Mouse (Mus musculus) heart, embryonic 11.5 days (tissue): ENCODE measurements around the gene Eef1akmt1. TPM values are rescaled to one million over a fixed set of nuclear protein-coding genes. Genes with fewer than 3 reads are reported as not detected.

Source experiments
- ATAC-seq: fragments of 200-750 bp; cut with Nextera tagmentation; replicated peaks from 2 replicates; pipeline ENCODE4 v1.8.0; 2017; ENCODE audit warnings: moderate library complexity; ENCODE audit not compliant: insufficient number of reproducible peaks, low FRiP score, low TSS enrichment
- H3K27ac ChIP-seq: fragments of 300-500 bp; sonication (generic); 2 replicates; pipeline ENCODE4 v1.5.1; 2014; ENCODE audit warnings: mild to moderate bottlenecking, low read depth, low read length
- H3K27me3 ChIP-seq: fragments of 300-500 bp; sonication (generic); 2 replicates; pipeline ENCODE4 v1.6.1; 2014; ENCODE audit warnings: mild to moderate bottlenecking, low read length, mixed read lengths; ENCODE audit not compliant: control insufficient read depth, insufficient read depth
- H3K36me3 ChIP-seq: fragments of 300-500 bp; sonication (generic); 2 replicates; pipeline ENCODE4 v1.6.1; 2014; ENCODE audit warnings: mild to moderate bottlenecking, low read length, moderate library complexity, mixed read lengths; ENCODE audit not compliant: control insufficient read depth, insufficient read depth
- H3K4me1 ChIP-seq: fragments of 300-500 bp; sonication (generic); 2 replicates; pipeline ENCODE4 v1.6.1; 2014; ENCODE audit warnings: low read length; ENCODE audit not compliant: control insufficient read depth, insufficient read depth
- H3K4me2 ChIP-seq: fragments of 300-500 bp; sonication (generic); 2 replicates; pipeline ENCODE4 v1.6.1; 2014; ENCODE audit warnings: mild to moderate bottlenecking, moderate library complexity
- H3K4me3 ChIP-seq: fragments of 300-500 bp; sonication (generic); 2 replicates; pipeline ENCODE4 v1.5.1; 2014; ENCODE audit warnings: low read depth, low read length
- H3K9ac ChIP-seq: fragments of 300-500 bp; sonication (generic); 2 replicates; pipeline ENCODE4 v1.6.1; 2014; ENCODE audit warnings: mild to moderate bottlenecking, low read depth, low read length, moderate library complexity
- H3K9me3 ChIP-seq: fragments of 300-500 bp; sonication (generic); replicated peaks from 2 replicates; pipeline ENCODE4 v1.6.1; 2016; ENCODE audit warnings: low read length; ENCODE audit not compliant: control insufficient read depth
- WGBS: fragments of 180-500 bp; shearing (Covaris S2); extraction: QIAGEN DNeasy Blood & Tissue Kit; methylation state at CpG from one replicate; pipeline ENCODE4 v1.1.7; 2014; ENCODE audit not compliant: insufficient replicate concordance; 5-methylcytosine and 5-hydroxymethylcytosine counted together
- polyA plus RNA-seq: library from polyadenylated mRNA; unstranded; fragments of >200 nt; fragmentation: Nextera tagmentation; extraction: Ambion mirVana; gene quantifications from 2 replicates; pipeline ENCODE4 v1.2.1, GENCODE M21; 2014

Eef1akmt1 gene
- 61.2 and 71.6 TPM in 2 replicates for polyA plus RNA-seq

DNA sequence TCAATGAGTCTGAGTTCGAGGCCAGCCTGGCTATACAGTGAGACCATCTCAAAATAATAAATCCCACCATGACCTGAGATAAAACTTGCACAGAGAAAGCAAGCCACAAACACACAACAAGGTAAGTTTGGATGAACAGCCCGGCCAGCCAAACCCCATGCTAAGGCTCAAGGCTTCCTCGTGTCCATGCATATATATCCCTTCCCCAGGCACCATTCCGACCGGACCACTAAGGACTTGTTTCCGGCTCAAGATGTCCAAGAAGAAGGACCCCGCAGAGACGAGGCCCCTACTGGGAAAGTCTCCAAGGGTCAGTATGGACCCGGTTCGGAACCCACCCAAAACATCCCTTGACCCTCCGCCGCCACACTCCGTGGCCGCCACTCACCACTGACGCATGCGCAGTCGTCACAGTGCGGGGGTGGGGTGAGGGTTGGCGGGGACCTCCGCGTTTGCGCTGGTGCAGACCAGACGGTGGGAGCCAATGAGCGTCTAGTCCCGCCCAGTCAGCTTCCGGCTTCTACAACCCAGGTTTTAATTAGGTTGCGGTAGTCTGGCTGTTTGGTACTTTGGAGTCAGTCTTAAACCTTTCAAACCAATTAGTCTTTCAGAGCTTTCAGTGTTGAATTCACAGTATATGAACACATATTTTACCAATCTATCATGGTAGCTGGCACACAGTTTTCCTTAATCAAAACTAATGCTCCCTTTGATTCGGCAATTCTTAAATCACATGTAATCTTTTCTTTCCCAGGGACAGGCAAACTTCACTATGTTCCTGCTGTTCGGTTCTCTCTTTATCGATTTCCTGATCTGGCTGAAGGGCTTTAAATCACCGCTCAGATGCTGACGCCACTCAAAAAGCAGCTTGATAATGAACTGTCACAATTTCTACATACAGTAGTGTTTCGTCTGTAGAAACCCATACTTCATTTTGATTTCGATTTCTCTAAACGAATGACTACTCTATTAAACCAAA is at the start of gene Eef1akmt1:
Gene Eef1akmt1 (minus strand): TSS at position 458 of the 979 bp plus-strand sequence.
- Histone ChIP-seq H3K4me3 (peak within 1 kb of the TSS; percentile 62), H3K9me3 (peaks cover 5% of the 10 kb centered on the region), H3K4me1 (peaks cover 5% of the 10 kb centered on the region; the same call in 1 of the 2 replicates), H3K27ac (peak within 1 kb of the TSS; percentile 3; the same call in 1 of the 2 replicates), H3K36me3 (peaks cover 5% of the 10 kb centered on the region), H3K27me3 (no peaks in the 10 kb centered on the region), H3K4me2 (peak within 1 kb of the TSS; percentile 77), H3K9ac (peak within 1 kb of the TSS; percentile 77)
- WGBS = 9% methylated on average over 35 of the region's 35 CpGs
- peak; percentile 97 for ATAC-seq

DNA sequence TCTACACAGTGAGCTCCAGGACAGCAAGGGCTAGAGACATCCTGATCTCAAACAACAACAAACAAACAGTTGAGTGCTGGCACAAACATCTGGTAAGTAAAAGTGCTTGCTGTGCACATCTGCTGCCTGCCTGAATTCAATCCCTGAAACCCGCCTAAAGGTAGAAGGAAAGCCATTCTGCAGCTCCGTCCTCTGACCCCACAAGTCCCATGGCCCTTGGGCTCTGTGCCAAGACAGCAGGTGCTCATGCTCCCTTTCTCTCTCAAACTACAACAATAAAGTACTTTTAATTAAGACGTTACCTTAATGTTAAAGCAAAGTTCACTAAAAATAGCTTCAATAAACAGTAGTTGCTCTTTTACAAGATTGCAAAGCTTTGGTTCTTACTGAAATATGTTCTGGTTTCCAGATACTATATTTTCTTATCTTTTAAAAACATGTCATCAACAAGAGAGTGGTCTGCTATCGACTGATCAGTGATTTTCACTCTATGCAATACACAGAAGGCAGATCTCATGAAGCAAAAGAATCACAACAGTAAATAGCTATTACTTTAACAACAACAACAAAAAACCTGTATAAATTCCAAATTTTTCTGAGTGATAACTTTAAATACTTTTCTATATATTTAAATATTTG is 49.3 kb upstream of the Eef1akmt1 start:
- no peaks in the 10 kb centered on the region for H3K27me3 ChIP-seq
- H3K27ac ChIP-seq = no peak overlapping the region
- no peaks in the 10 kb centered on the region for H3K36me3 ChIP-seq
- no peak overlapping the region for H3K9ac ChIP-seq
- H3K4me3 ChIP-seq = no peak overlapping the region
- no peak overlapping the region for H3K4me2 ChIP-seq
- WGBS = 73% methylated on average over 4 of the region's 4 CpGs
- no peaks in the 10 kb centered on the region for H3K9me3 ChIP-seq
- no peaks in the 10 kb centered on the region for H3K4me1 ChIP-seq
- no peak for ATAC-seq

DNA sequence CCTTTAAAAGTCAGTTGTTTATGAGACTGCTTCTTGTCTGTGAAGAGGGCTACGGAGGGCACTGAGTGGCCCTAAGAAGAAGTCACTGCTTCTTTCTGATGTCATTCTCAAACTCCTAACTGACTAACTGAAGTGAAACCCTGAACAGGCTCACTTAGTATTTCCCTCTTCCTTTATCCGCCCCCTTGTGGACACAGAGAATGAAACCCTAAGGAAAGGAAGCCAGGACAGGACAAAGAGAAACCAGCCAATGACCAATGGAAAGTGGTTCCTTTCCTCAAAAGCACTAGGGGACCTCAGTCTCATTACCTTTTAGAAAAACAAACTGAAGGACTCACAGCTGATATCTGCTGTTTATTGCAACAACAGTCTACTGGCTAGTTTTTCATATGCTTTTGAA is 48.1 kb upstream of the Eef1akmt1 start:
- 43% methylated on average over 2 of the region's 2 CpGs for WGBS
- H3K27me3 ChIP-seq = no peaks in the 10 kb centered on the region
- ATAC-seq = no peak
- H3K9ac ChIP-seq = no peak overlapping the region
- no peak overlapping the region for H3K27ac ChIP-seq
- no peak overlapping the region for H3K4me3 ChIP-seq
- H3K36me3 ChIP-seq = no peaks in the 10 kb centered on the region
- H3K4me1 ChIP-seq = no peaks in the 10 kb centered on the region
- no peak overlapping the region for H3K4me2 ChIP-seq
- no peaks in the 10 kb centered on the region for H3K9me3 ChIP-seq

DNA sequence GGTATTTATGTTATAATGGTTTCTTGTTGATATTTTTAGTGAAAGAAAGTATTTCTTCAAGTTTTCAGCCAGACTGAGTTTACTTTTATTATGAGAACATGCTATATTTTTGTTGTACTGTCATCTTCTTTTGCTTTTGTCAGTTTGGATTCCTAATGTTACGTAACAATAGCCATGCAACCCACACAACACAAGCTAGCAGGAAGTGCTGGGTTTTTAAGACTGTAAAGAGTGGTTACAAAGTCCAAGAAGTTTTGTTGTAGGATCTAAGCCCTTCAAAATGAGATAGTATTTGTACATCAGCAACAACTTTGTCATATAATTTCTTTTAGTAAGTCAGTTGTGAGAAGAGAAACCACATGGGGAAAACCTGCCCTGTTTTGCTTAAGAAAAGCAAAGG is 46.3 kb upstream of the Eef1akmt1 start:
- Histone ChIP-seq H3K9me3 (no peaks in the 10 kb centered on the region), H3K4me2 (no peak overlapping the region)
- WGBS = 93% methylated on average over 1 of the region's 1 CpGs

DNA sequence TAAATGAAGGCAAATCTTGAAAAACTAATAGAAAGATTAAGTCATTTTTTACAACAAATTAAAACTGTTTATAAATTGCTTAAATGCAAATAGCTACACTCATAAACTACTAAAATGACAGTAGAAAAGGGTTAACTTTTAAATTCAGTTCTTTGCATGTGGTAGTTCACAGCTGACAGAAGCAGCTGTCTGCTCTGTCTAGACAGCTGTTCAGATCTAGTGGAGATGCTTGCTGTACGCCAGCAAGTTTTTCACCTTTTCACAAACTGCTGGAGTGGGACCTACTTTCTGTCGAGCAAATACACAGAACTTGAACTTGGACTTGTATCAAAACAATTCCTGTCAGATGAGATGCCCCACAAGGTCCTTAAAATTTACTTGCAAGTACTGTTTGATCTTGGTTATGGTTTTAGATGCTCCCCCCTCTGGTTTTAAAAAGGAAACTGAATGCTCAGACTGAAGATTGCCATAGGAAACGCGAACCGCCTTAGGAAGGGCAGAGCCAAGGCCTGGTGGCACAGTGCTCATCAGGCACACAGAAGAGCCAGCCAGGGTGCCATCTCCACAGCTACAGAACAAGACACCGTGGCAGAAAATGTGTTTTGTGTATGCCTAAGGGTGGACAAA is 45.0 kb upstream of the Eef1akmt1 start:
- H3K27me3 ChIP-seq = no peaks in the 10 kb centered on the region
- H3K9ac ChIP-seq = no peak overlapping the region
- no peaks in the 10 kb centered on the region for H3K4me1 ChIP-seq
- no peaks in the 10 kb centered on the region for H3K36me3 ChIP-seq
- WGBS = 82% methylated on average over 6 of the region's 6 CpGs
- no peak overlapping the region for H3K4me2 ChIP-seq
- no peak overlapping the region for H3K27ac ChIP-seq
- no peaks in the 10 kb centered on the region for H3K9me3 ChIP-seq
- H3K4me3 ChIP-seq = no peak overlapping the region
- no peak for ATAC-seq

More for the DNA sequence above, 46.3 kb upstream of the Eef1akmt1 start:
- no peaks in the 10 kb centered on the region for H3K27me3 ChIP-seq
- ATAC-seq = no peak
- H3K4me3 ChIP-seq = no peak overlapping the region
- H3K4me1 ChIP-seq = no peaks in the 10 kb centered on the region
- no peaks in the 10 kb centered on the region for H3K36me3 ChIP-seq
- no peak overlapping the region for H3K27ac ChIP-seq
- H3K9ac ChIP-seq = no peak overlapping the region

DNA sequence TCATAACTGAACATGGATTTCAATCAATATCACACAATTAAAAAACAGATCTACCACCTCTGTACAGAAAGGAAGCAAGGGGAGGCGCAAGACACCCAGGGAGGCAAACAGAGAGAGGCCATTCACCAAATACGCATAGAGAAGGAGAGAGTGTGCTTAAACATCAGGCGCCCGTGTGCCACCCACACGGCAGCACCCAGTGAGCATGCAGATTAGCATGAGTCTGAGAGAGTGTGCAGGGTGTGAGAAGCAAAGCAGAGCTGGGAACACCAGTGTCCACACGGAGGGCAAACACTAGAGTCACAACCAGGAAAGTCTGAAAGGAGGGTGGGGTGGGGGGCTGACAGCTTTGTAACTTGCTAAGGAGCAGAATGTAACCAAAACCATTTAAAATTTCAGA is 44.4 kb upstream of the Eef1akmt1 start:
- no peak for ATAC-seq
- 90% methylated on average over 6 of the region's 6 CpGs for WGBS

DNA sequence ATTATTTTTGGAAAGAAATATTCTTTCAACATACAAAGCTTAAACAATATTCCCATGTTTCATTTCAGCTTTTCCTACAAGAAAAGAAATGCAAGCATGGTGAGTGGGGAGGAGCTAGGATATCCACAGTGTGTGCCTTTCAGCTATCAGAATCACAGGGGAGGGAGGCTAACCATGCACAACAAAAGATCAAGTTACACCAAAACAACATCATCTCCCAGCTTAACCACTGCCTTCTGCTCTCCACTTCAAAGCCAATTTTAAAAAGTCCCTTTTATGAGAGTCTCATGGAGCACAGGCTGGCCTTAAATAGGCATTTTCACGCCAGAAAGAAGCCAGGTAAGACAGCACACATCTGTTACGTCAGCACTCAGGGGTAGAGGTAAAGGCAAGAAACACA is 39.6 kb upstream of the Eef1akmt1 start:
- peaks cover 11% of the 10 kb centered on the region for H3K4me1 ChIP-seq
- H3K27me3 ChIP-seq = peaks cover 3% of the 10 kb centered on the region; the same call in 1 of the 2 replicates
- WGBS = 78% methylated on average over 2 of the region's 2 CpGs
- no peaks in the 10 kb centered on the region for H3K9me3 ChIP-seq
- ATAC-seq = no peak
- H3K4me3 ChIP-seq = no peak overlapping the region
- H3K27ac ChIP-seq = no peak overlapping the region
- no peaks in the 10 kb centered on the region for H3K36me3 ChIP-seq
- no peak overlapping the region for H3K4me2 ChIP-seq
- no peak overlapping the region for H3K9ac ChIP-seq

More for the DNA sequence above, 44.4 kb upstream of the Eef1akmt1 start:
- Histone ChIP-seq H3K9me3 (no peaks in the 10 kb centered on the region), H3K4me1 (no peaks in the 10 kb centered on the region), H3K4me2 (no peak overlapping the region), H3K36me3 (no peaks in the 10 kb centered on the region), H3K27me3 (no peaks in the 10 kb centered on the region), H3K9ac (no peak overlapping the region), H3K4me3 (no peak overlapping the region), H3K27ac (no peak overlapping the region)

DNA sequence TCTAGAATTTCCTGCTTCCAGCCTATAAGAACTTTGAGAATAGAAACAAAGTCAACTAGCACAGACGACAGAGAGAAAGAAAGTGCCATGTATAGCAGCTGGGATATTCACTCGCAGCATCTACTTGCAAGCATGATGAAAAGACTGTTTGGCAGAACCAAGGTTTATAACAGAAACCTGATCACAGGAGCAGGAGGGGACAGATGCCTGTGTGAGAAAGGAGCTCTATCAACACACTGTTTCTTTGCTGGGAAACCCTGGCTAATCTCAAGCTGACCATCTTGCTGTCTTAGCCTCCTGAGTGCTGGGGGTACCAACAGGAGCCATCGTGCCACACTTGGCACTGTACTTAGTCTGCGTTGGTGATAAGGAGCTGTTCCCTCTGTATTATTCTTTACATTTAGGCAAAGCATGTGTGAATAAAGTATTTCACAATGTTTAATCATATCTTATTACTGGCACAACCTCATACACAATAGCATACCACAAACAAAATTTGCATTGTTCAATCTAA is 38.5 kb upstream of the Eef1akmt1 start:
- H3K9me3 ChIP-seq = no peaks in the 10 kb centered on the region
- H3K4me2 ChIP-seq = no peak overlapping the region
- ATAC-seq = no peak
- no peak overlapping the region for H3K27ac ChIP-seq
- H3K9ac ChIP-seq = no peak overlapping the region
- 55% methylated on average over 4 of the region's 4 CpGs for WGBS
- peaks cover 3% of the 10 kb centered on the region; the same call in 1 of the 2 replicates for H3K27me3 ChIP-seq
- peaks cover 11% of the 10 kb centered on the region for H3K4me1 ChIP-seq
- no peaks in the 10 kb centered on the region for H3K36me3 ChIP-seq
- no peak overlapping the region for H3K4me3 ChIP-seq
